Mouse (Mus musculus) ES-E14 (cell line): Measurements from ENCODE around the gene 3110082J24Rik. TPM values are rescaled to one million over a fixed set of nuclear protein-coding genes. Genes with fewer than 3 reads are reported as not detected.

Experiments used
- DNase-seq: peaks from one replicate; pipeline ENCODE4 v3.0.0-alpha.2; 2013; ENCODE audit warnings: low read depth, low spot score
- H3K27ac ChIP-seq: 2 replicates; pipeline ENCODE4 v1.5.1; 2012; ENCODE audit warnings: low read depth, mild to moderate bottlenecking, low read length, moderate library complexity, mixed read lengths; ENCODE audit not compliant: poor library complexity, insufficient read depth, severe bottlenecking
- H3K36me3 ChIP-seq: 2 replicates; pipeline ENCODE4 v1.6.1; 2012; ENCODE audit warnings: mild to moderate bottlenecking, low read length, moderate library complexity, mixed read lengths; ENCODE audit not compliant: control insufficient read depth, poor library complexity, insufficient read depth, severe bottlenecking
- H3K4me1 ChIP-seq, 2 experiments: fragments of 150-350 bp in 1 of 2; sonication (generic) in 1 of 2; 2 replicates each; pipeline ENCODE4 v1.6.1; 2012; ENCODE audit warnings: low read length in 2 of 2, mild to moderate bottlenecking in 1 of 2, mixed read lengths in 1 of 2; ENCODE audit not compliant: control insufficient read depth in 2 of 2, insufficient read depth in 2 of 2, poor library complexity in 1 of 2
- H3K4me3 ChIP-seq, 2 experiments: fragments of 150-350 bp in 1 of 2; sonication (generic) in 1 of 2; 2 replicates each; pipeline ENCODE4 v1.5.1; 2012; ENCODE audit warnings: low read length in 2 of 2, low read depth in 1 of 2, mild to moderate bottlenecking in 1 of 2, mixed read lengths in 1 of 2; ENCODE audit not compliant: insufficient read depth in 1 of 2, poor library complexity in 1 of 2, severe bottlenecking in 1 of 2
- H3K9ac ChIP-seq: 2 replicates; pipeline ENCODE4 v1.6.1; 2012; ENCODE audit warnings: low read depth, mild to moderate bottlenecking, low read length, mixed read lengths; ENCODE audit not compliant: poor library complexity, insufficient read depth, severe bottlenecking
- H3K9me3 ChIP-seq: fragments of 150-350 bp; sonication (generic); 2 replicates; pipeline ENCODE4 v1.6.1; 2012; ENCODE audit warnings: low read depth, mild to moderate bottlenecking, low read length; ENCODE audit not compliant: control insufficient read depth, insufficient read depth
- CHD2 ChIP-seq: IDR thresholded peaks from 2 replicates; pipeline ENCODE4 v1.6.1; 2014; ENCODE audit warnings: mild to moderate bottlenecking, low read depth, low read length, inconsistent platforms
- HCFC1 ChIP-seq: IDR thresholded peaks from 2 replicates; pipeline ENCODE4 v1.6.1; 2012; ENCODE audit warnings: low read length, inconsistent platforms, borderline replicate concordance; ENCODE audit not compliant: insufficient read depth
- MAFK ChIP-seq: IDR thresholded peaks from 2 replicates; pipeline ENCODE4 v1.6.1; 2014; ENCODE audit warnings: mild to moderate bottlenecking, low read depth, low read length, inconsistent platforms; ENCODE audit not compliant: insufficient read depth
- ZC3H11A ChIP-seq: IDR thresholded peaks from 2 replicates; pipeline ENCODE4 v1.6.1; 2012; ENCODE audit warnings: low read depth, mild to moderate bottlenecking, inconsistent platforms, low read length, borderline replicate concordance
- ZNF384 ChIP-seq: IDR thresholded peaks from 2 replicates; pipeline ENCODE4 v1.6.1; 2012; ENCODE audit warnings: low read depth, low read length, inconsistent platforms
- in situ Hi-C, 2 experiments: fragments of 600-800 bp; cut with MboI; formaldehyde crosslinking; loops; one replicate each; pipeline ENCODE4 v1.15.1; 2025; ENCODE audit warnings: low sequenced_read_pairs in 2 of 2, inconsistent platforms in 1 of 2; ENCODE audit not compliant: unreplicated experiment in 2 of 2
- total RNA-seq: library from RNA; depleted of rRNA; stranded (reverse); fragments of 300-350 nt; gene quantifications from 2 replicates; pipeline ENCODE4 v1.2.3, GENCODE M21; 2012

3110082J24Rik gene
- total RNA-seq, 1 experiment, result not detected

DNA sequence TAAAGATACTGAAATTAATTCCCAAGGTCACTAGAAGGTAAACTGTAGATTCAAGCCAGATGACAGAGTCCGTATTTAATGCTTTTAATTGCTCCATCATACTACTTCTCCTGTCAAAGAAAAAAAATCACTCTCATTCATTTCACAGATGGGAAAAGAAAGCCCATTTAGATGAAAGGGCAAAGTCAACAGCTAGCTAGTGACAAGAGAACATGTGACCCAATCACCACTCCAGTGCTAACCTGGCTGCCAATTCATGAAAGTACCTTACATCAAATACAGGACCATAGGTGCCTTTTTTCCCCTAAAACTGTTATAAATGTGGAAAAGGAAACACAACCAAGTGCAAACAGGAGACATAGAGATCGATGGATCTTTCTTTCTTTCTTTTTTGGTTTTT lies 47.3 kb upstream of the 3110082J24Rik start:
- in situ Hi-C loops, result no loop called here
- H3K27ac ChIP-seq, result no peak overlapping the region
- DNase-seq, result no peak
- H3K36me3 ChIP-seq, result no peaks in the 10 kb centered on the region
- H3K9ac ChIP-seq, result no peak overlapping the region
- H3K4me1 ChIP-seq, result peaks cover 0 to 2% of the 10 kb centered on the region in 2 experiments; a peak in 2 of 4 replicates
- no peak overlapping the region for H3K4me3 ChIP-seq
- no peaks in the 10 kb centered on the region for H3K9me3 ChIP-seq
- TF ChIP-seq MAFK (no peak), ZNF384 (no peak), CHD2 (no peak), HCFC1 (no peak), ZC3H11A (no peak)

DNA sequence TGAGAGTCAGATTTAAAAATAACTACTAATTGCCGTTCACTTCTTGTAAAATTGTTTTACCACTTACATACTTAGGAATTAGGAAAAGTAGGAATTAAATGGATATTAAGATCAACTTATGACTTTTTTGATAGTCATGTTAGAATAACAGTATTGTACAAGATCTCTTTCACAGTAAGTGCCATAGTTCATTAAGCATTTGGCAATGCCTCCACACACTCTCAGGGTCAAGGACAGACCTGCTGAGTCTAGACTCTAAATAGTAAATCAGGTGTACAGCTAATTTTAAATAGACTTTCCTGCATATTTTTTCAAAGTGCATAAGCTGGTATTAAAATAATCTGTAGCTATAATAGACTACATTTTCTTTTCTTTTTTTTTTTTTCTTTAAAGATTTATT lies 46.5 kb upstream of the 3110082J24Rik start:
- no peaks in the 10 kb centered on the region for H3K36me3 ChIP-seq
- H3K4me1 ChIP-seq, result peaks cover 0 to 2% of the 10 kb centered on the region in 2 experiments; a peak in 2 of 4 replicates
- H3K4me3 ChIP-seq, result no peak overlapping the region
- no peaks in the 10 kb centered on the region for H3K9me3 ChIP-seq
- in situ Hi-C loops, result no loop called here
- DNase-seq, result no peak
- H3K9ac ChIP-seq, result no peak overlapping the region
- TF ChIP-seq MAFK, result no peak
- H3K27ac ChIP-seq, result no peak overlapping the region

DNA sequence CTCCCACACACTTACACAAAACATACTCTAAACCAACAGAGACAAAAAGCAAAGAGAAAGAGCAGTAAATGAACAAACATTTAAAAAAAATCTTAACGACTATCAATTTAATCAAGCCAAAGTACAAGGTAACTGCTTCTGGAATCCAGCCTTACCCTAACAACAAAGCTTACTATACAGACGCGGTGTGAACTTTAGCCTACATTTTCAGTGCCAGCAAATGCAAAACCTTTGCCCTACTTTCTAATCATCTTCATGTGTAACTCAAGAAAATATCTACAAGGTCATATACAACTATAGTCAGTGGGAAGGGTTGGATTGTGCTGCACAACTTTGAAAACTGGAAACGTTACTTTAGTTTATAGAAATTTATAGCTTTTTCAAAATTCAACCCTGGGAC lies 46.1 kb upstream of the 3110082J24Rik start:
- Histone ChIP-seq H3K4me3 (no peak overlapping the region), H3K27ac (no peak overlapping the region), H3K4me1 (peaks cover 0 to 2% of the 10 kb centered on the region in 2 experiments; a peak in 2 of 4 replicates), H3K9ac (no peak overlapping the region), H3K9me3 (no peaks in the 10 kb centered on the region), H3K36me3 (no peaks in the 10 kb centered on the region)
- in situ Hi-C loops, result no loop called here
- TF ChIP-seq ZNF384, result no peak
- TF ChIP-seq CHD2, result no peak
- no peak for TF ChIP-seq MAFK
- no peak for TF ChIP-seq HCFC1
- TF ChIP-seq ZC3H11A, result no peak
- DNase-seq, result no peak

DNA sequence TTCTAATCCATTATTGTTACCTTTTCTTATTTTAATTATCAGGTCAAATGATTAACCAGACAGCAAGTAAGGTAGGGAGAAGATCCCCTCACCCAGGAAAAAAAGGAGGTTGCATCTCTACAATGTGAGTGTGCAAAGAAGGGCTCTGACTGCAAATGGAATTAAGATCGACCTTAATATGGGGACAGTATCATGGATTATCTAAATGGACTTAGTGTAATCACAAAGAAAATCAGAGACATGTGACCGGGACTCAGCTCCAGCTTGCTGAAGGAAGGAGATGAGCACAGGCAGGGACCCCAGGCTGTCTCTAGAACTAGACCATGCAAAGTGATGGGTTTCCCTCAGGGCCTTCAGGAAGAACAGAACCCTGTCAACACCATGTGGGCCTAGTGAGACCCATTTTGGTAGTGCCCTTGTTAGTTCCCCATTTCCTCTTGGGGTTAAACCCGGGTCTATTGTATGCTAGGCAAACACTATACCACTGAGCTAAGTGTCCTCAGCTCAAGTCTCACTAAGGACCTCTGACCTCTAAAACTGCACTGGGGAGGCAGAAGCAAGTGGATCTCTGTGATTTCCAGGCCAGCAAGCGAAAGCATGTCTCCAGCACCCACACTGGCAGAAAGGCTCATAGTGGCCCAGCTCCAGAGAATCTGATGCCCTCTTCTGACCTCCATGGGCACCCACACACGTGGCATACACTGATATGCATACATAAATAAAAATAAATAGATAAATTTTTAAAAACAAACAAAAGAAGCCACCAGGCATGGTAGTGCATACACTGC lies 42.4 kb upstream of the 3110082J24Rik start:
- no peak overlapping the region for H3K4me3 ChIP-seq
- DNase-seq, result no peak
- peaks cover 4% of the 10 kb centered on the region; the same call in 1 of the 2 replicates for H3K36me3 ChIP-seq
- no peak overlapping the region for H3K27ac ChIP-seq
- no peaks in the 10 kb centered on the region for H3K4me1 ChIP-seq
- no peak overlapping the region for H3K9ac ChIP-seq
- no peak for TF ChIP-seq CHD2
- TF ChIP-seq MAFK, result no peak
- no peak for TF ChIP-seq ZC3H11A
- TF ChIP-seq ZNF384, result no peak
- TF ChIP-seq HCFC1, result no peak
- H3K9me3 ChIP-seq, result no peaks in the 10 kb centered on the region
- in situ Hi-C loops, result no loop called here

DNA sequence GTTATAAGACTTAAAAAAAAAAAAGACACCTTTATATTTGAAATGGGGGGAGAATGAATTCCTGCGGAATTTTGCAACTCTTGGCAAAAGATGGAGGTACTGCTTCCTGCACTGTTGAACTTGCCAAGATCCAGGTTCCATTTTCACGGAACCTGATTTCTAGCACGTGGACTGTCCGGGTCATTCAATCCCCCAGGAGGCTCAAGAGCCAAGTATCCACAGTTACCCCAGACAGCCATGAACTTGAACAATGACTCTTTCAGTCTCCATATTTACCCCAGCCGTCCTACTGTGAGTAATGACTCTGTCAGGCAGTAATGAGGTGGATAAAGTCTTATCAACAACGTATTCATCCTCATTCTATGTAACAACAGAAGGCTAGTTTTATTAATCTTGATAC lies 40.6 kb upstream of the 3110082J24Rik start:
- no peaks in the 10 kb centered on the region for H3K9me3 ChIP-seq
- H3K4me1 ChIP-seq, result no peaks in the 10 kb centered on the region
- H3K27ac ChIP-seq, result no peak overlapping the region
- in situ Hi-C loops, result no loop called here
- H3K9ac ChIP-seq, result no peak overlapping the region
- TF ChIP-seq HCFC1 (no peak), CHD2 (no peak), ZC3H11A (no peak), MAFK (no peak), ZNF384 (no peak)
- DNase-seq, result no peak
- peaks cover 4% of the 10 kb centered on the region; the same call in 1 of the 2 replicates for H3K36me3 ChIP-seq
- H3K4me3 ChIP-seq, result no peak overlapping the region
